In genomic region chr19:46510401-46510800, GRCm38 (mm10) we compare ENCODE assay signal across 10 mouse cellular contexts. TPM values are rescaled to one million over a fixed set of nuclear protein-coding genes. Genes with fewer than 3 reads are reported as not detected.
A peak's percentile ranks its signal among the peaks of the same experiment; 100 is the strongest.
DNase-seq lines count a peak whose midpoint lies in the region; ATAC-seq and TF ChIP-seq lines count a peak whose summit lies in the region.
"Had no signal": no experiment of that assay in that cellular context is flagged by ENCODE, and none has a peak within 500 bp of the region (broad histone marks: within the 10 kb centered on the region; RNA-seq: fewer than 3 reads in every experiment).

No protein-coding gene starts in this region.

- no peak for TF ChIP-seq EP300 in heart, adult 2 months (IDR thresholded peaks at IDR 0.05; ENCODE audit: insufficient read depth, low read depth, low read length)

- TF ChIP-seq CTCF in heart, adult 2 months (IDR thresholded peaks at IDR 0.05): no peak
- TF ChIP-seq CTCF in kidney, postnatal 0 days (IDR thresholded peaks at IDR 0.05; ENCODE audit: low read depth): no peak

- peaks cover 19% of the 10 kb centered on the region for H3K79me2 ChIP-seq in heart, adult 2 months (replicated peaks; ENCODE audit: control insufficient read depth, insufficient read depth, low read length)

- H3K36me3 ChIP-seq in heart, adult 2 months (ENCODE audit: control insufficient read depth, insufficient read depth, low read length): peaks cover 52% of the 10 kb centered on the region
- peaks cover 58% of the 10 kb centered on the region for H3K36me3 ChIP-seq in kidney, postnatal 0 days (ENCODE audit: insufficient read depth, low read length)
- H3K36me3 ChIP-seq in intestine, embryonic 16.5 days (ENCODE audit: control insufficient read depth, insufficient read depth, low read length): peaks cover 34% of the 10 kb centered on the region

- H3K9ac ChIP-seq in heart, adult 2 months (ENCODE audit: low read depth, low read length): no peak overlapping the region
- H3K9ac ChIP-seq in kidney, postnatal 0 days (ENCODE audit: low read depth, low read length): no peak overlapping the region
- H3K9ac ChIP-seq in intestine, embryonic 16.5 days (ENCODE audit: low read depth, low read length): no peak overlapping the region

- no peak for TF ChIP-seq POLR2A in heart, adult 2 months (IDR thresholded peaks at IDR 0.05; ENCODE audit: insufficient read depth, low read depth, low read length)

- H3K4me2 ChIP-seq in kidney, postnatal 0 days (ENCODE audit: low read length): no peak overlapping the region
- H3K4me2 ChIP-seq in intestine, embryonic 16.5 days (ENCODE audit: low read depth, low read length): no peak overlapping the region
- H3K4me2 ChIP-seq: limb, embryonic 13.5 days had no signal

- H3K4me1 ChIP-seq in heart, adult 2 months (ENCODE audit: control insufficient read depth, insufficient read depth, low read length): peaks cover 49% of the 10 kb centered on the region
- peaks cover 51% of the 10 kb centered on the region for H3K4me1 ChIP-seq in kidney, postnatal 0 days (replicated peaks; ENCODE audit: insufficient read depth, low read length)
- H3K4me1 ChIP-seq in intestine, embryonic 16.5 days (ENCODE audit: control insufficient read depth, insufficient read depth, low read length): peaks cover 65% of the 10 kb centered on the region

- intact Hi-C loops in heart, adult 2 months (cut with DNase I): no loop called here
- intact Hi-C loops in heart, postnatal 36 days (cut with DNase I): no loop called here

- DNase-seq in heart, adult 2 months: no peak
- DNase-seq in heart, postnatal 36 days: no peak
- DNase-seq in kidney, postnatal 0 days (ENCODE audit: low spot score): no peak
- DNase-seq in kidney, adult 11 months: no peak
- peak; percentile 60 for DNase-seq in 416B (ENCODE audit: low read depth)
- DNase-seq in layer of hippocampus, adult 11-12 months (ENCODE audit: low spot score): no peak

- no peak for ATAC-seq in kidney, postnatal 0 days (replicated peaks; ENCODE audit: low FRiP score, low read depth)
- no peak for ATAC-seq in intestine, embryonic 16.5 days
- ATAC-seq in erythroid progenitor cell, adult 5-6 weeks (replicated peaks; ENCODE audit: low FRiP score, poor library complexity, severe bottlenecking): no peak

- peak overlapping the region; percentile 44 for H3K27ac ChIP-seq in heart, adult 2 months
- H3K27ac ChIP-seq in kidney, postnatal 0 days: 0 out of 2 replicates have a peak overlapping the region, but pooled peaks have one; percentile 48
- H3K27ac ChIP-seq in intestine, embryonic 16.5 days (ENCODE audit: low read length): 0 out of 2 replicates have a peak overlapping the region, but pooled peaks have one; percentile 24
- H3K27ac ChIP-seq: limb, embryonic 13.5 days had no signal

- H3K9me3 ChIP-seq in kidney, postnatal 0 days (replicated peaks; ENCODE audit: low read length): no peaks in the 10 kb centered on the region
- H3K9me3 ChIP-seq in intestine, embryonic 16.5 days (ENCODE audit: control insufficient read depth, low read length): no peaks in the 10 kb centered on the region
- H3K9me3 ChIP-seq: limb, embryonic 13.5 days had no signal

- H3K4me3 ChIP-seq in heart, adult 2 months: no peak overlapping the region
- no peak overlapping the region for H3K4me3 ChIP-seq in kidney, postnatal 0 days (replicated peaks; ENCODE audit: low read depth, low read length)
- H3K4me3 ChIP-seq in intestine, embryonic 16.5 days (ENCODE audit: low read length): no peak overlapping the region
- H3K4me3 ChIP-seq: erythroblast, embryonic 14.5 days; limb, embryonic 13.5 days had no signal

- no peaks in the 10 kb centered on the region for H3K27me3 ChIP-seq in heart, adult 2 months (ENCODE audit: control insufficient read depth, insufficient read depth, low read length)
- no peaks in the 10 kb centered on the region for H3K27me3 ChIP-seq in kidney, postnatal 0 days (ENCODE audit: insufficient read depth, low read length)
- no peaks in the 10 kb centered on the region for H3K27me3 ChIP-seq in intestine, embryonic 16.5 days (replicated peaks; ENCODE audit: control insufficient read depth, insufficient read depth, low read length)
- H3K27me3 ChIP-seq: limb, embryonic 13.5 days had no signal

- WGBS in heart, adult 2 months: 11% methylated on average over 5 of the region's 5 CpGs
- WGBS in kidney, postnatal 0 days: 50% methylated on average over 5 of the region's 5 CpGs
- WGBS in intestine, embryonic 16.5 days: 60% methylated on average over 5 of the region's 5 CpGs

RNA-seq across cellular contexts. Expression of gene Trim8, which starts 8.9 kb away (rescaled TPM):
- 10 to 100 TPM; 39.2 to 39.8 TPM for total RNA-seq in heart, adult 2 months (2021)
- 17.2 and 24.1 TPM in 2 replicates for polyA plus RNA-seq in heart, adult 2 months (2012; rRNA removed)
- 10 to 100 TPM; 38.7 to 40.0 TPM for total RNA-seq in heart, postnatal 36 days (2021)
- polyA plus RNA-seq in kidney, postnatal 0 days (2015; fragmentation: Nextera tagmentation; extraction: Ambion mirVana): 27.8 and 30.5 TPM in 2 replicates
- polyA plus RNA-seq in intestine, embryonic 16.5 days (2015; fragmentation: Nextera tagmentation; extraction: Ambion mirVana): 10.1 and 13.7 TPM in 2 replicates
- total RNA-seq in erythroid progenitor cell, adult 5-6 weeks (2015; ENCODE audit: low replicate concordance): 4.2 and 9.4 TPM in 2 replicates
- 5.5 and 7.7 TPM in 2 replicates for total RNA-seq in erythroid progenitor cell, adult 5-6 weeks (2017; ENCODE audit: low replicate concordance)
